Comparison of ENCODE assay signal across 8 mouse cellular contexts in genomic region chr8:70351035-70351999, GRCm38 (mm10). TPM values are rescaled to one million over a fixed set of nuclear protein-coding genes. Genes with fewer than 3 reads are reported as not detected.
DNase-seq lines count a peak whose midpoint lies in the region; ATAC-seq and TF ChIP-seq lines count a peak whose summit lies in the region.

No protein-coding gene starts in this region.

- peak overlapping the region; percentile 96 for H3K4me3 ChIP-seq in kidney, adult 2 months (ENCODE audit: insufficient read depth, low read depth, low read length)
- H3K4me3 ChIP-seq in E14TG2a.4 (replicated peaks; ENCODE audit: low read length): peak overlapping the region; percentile 91
- H3K4me3 ChIP-seq in embryonic facial prominence, embryonic 13.5 days: peak overlapping the region; percentile 99
- H3K4me3 ChIP-seq in intestine, postnatal 0 days (ENCODE audit: low read depth, low read length): peak overlapping the region; percentile 93
- H3K4me3 ChIP-seq in neural tube, embryonic 12.5 days: peak overlapping the region; percentile 98

- no peak for ATAC-seq in embryonic facial prominence, embryonic 13.5 days (ENCODE audit: insufficient number of reproducible peaks, insufficient read depth, low FRiP score, low TSS enrichment, low read depth)
- ATAC-seq in intestine, postnatal 0 days: no peak
- no peak for ATAC-seq in neural tube, embryonic 12.5 days (ENCODE audit: low FRiP score, low read depth)

- H3K27ac ChIP-seq in kidney, adult 2 months (ENCODE audit: insufficient read depth, low read depth, low read length): 0 out of 2 replicates have a peak overlapping the region, but pooled peaks have one; percentile 36
- peak overlapping the region; percentile 90 for H3K27ac ChIP-seq in embryonic facial prominence, embryonic 13.5 days
- H3K27ac ChIP-seq in intestine, postnatal 0 days (ENCODE audit: low read depth, low read length): no peak overlapping the region
- no peak overlapping the region for H3K27ac ChIP-seq in neural tube, embryonic 12.5 days

- H3K9me3 ChIP-seq in E14TG2a.4 (ENCODE audit: low read length): no peaks in the 10 kb centered on the region
- H3K9me3 ChIP-seq in embryonic facial prominence, embryonic 13.5 days: no peaks in the 10 kb centered on the region
- no peaks in the 10 kb centered on the region for H3K9me3 ChIP-seq in intestine, postnatal 0 days (ENCODE audit: control insufficient read depth)
- no peaks in the 10 kb centered on the region for H3K9me3 ChIP-seq in neural tube, embryonic 12.5 days

- H3K27me3 ChIP-seq in kidney, adult 2 months (replicated peaks; ENCODE audit: control insufficient read depth, insufficient read depth, low read length): no peaks in the 10 kb centered on the region
- no peaks in the 10 kb centered on the region for H3K27me3 ChIP-seq in E14TG2a.4 (ENCODE audit: insufficient read depth, low read length)
- no peaks in the 10 kb centered on the region for H3K27me3 ChIP-seq in embryonic facial prominence, embryonic 13.5 days
- H3K27me3 ChIP-seq in intestine, postnatal 0 days (replicated peaks; ENCODE audit: control insufficient read depth, insufficient read depth, low read length): no peaks in the 10 kb centered on the region
- H3K27me3 ChIP-seq in neural tube, embryonic 12.5 days (replicated peaks): no peaks in the 10 kb centered on the region

- WGBS in kidney, adult 2 months: 29% methylated on average over 15 of the region's 15 CpGs
- 41% methylated on average over 15 of the region's 15 CpGs for WGBS in embryonic facial prominence, embryonic 13.5 days
- WGBS in intestine, postnatal 0 days: 24% methylated on average over 15 of the region's 15 CpGs
- 63% methylated on average over 15 of the region's 15 CpGs for WGBS in neural tube, embryonic 12.5 days

- H3K4me1 ChIP-seq in kidney, adult 2 months (ENCODE audit: control insufficient read depth, insufficient read depth, low read length): peaks cover 49% of the 10 kb centered on the region
- H3K4me1 ChIP-seq in E14TG2a.4 (replicated peaks; ENCODE audit: low read depth, low read length): peaks cover 86% of the 10 kb centered on the region
- peaks cover 48% of the 10 kb centered on the region for H3K4me1 ChIP-seq in embryonic facial prominence, embryonic 13.5 days
- H3K4me1 ChIP-seq in intestine, postnatal 0 days (replicated peaks; ENCODE audit: control insufficient read depth, insufficient read depth, low read length): peaks cover 35% of the 10 kb centered on the region
- peaks cover 42% of the 10 kb centered on the region for H3K4me1 ChIP-seq in neural tube, embryonic 12.5 days

- H3K4me2 ChIP-seq in embryonic facial prominence, embryonic 13.5 days: peak overlapping the region; percentile 100
- peak overlapping the region; percentile 90 for H3K4me2 ChIP-seq in intestine, postnatal 0 days (replicated peaks; ENCODE audit: low read depth)
- H3K4me2 ChIP-seq in neural tube, embryonic 12.5 days (replicated peaks): peak overlapping the region; percentile 97

- TF ChIP-seq CTCF in kidney, adult 2 months (conservative IDR thresholded peaks at IDR 0.05; ENCODE audit: insufficient read depth, insufficient read length, low read depth, low read length): no peak
- no peak for TF ChIP-seq CTCF in E14TG2a.4 (conservative IDR thresholded peaks at IDR 0.05; ENCODE audit: low read length)
- no peak for TF ChIP-seq CTCF in intestine, postnatal 0 days (IDR thresholded peaks at IDR 0.05; ENCODE audit: low read depth)

- peak overlapping the region; percentile 99 for H3K9ac ChIP-seq in embryonic facial prominence, embryonic 13.5 days
- peak overlapping the region; percentile 94 for H3K9ac ChIP-seq in intestine, postnatal 0 days (ENCODE audit: low read depth, low read length)
- H3K9ac ChIP-seq in neural tube, embryonic 12.5 days: peak overlapping the region; percentile 97

- no peak for DNase-seq in kidney, adult 2 months
- no peak for DNase-seq in kidney, adult 8-10 months
- DNase-seq in layer of hippocampus, adult 8-10 months (ENCODE audit: low spot score in 2 of 2): no peak
- no peak for DNase-seq in yolk sac, embryonic 10.5 days (ENCODE audit: low spot score)

- no peak for TF ChIP-seq POLR2A in kidney, adult 2 months (IDR thresholded peaks at IDR 0.05; ENCODE audit: low read depth, low read length)

- no peaks in the 10 kb centered on the region for H3K36me3 ChIP-seq in kidney, adult 2 months (ENCODE audit: control insufficient read depth, insufficient read depth, low read length)
- peaks cover 58% of the 10 kb centered on the region for H3K36me3 ChIP-seq in E14TG2a.4 (ENCODE audit: insufficient read depth, low read length)
- H3K36me3 ChIP-seq in embryonic facial prominence, embryonic 13.5 days: peaks cover 30% of the 10 kb centered on the region
- peaks cover 14% of the 10 kb centered on the region for H3K36me3 ChIP-seq in intestine, postnatal 0 days (ENCODE audit: control insufficient read depth, insufficient read depth)
- H3K36me3 ChIP-seq in neural tube, embryonic 12.5 days: peaks cover 17% of the 10 kb centered on the region

RNA-seq across cellular contexts. Expression of gene Upf1, which starts 1.8 kb away (rescaled TPM):
- 25.8 and 27.4 TPM in 2 replicates for polyA plus RNA-seq in kidney, adult 2 months (2012; rRNA removed)
- polyA plus RNA-seq in embryonic facial prominence, embryonic 13.5 days (2015; fragmentation: Nextera tagmentation; extraction: Ambion mirVana): 20.3 and 22.1 TPM in 2 replicates
- polyA plus RNA-seq in intestine, postnatal 0 days (2015; fragmentation: Nextera tagmentation; extraction: Ambion mirVana): 9.7 and 10.1 TPM in 2 replicates
- 29.4 and 31.3 TPM in 2 replicates for polyA plus RNA-seq in neural tube, embryonic 12.5 days (2016; fragmentation: Nextera tagmentation; extraction: Ambion mirVana)
- total RNA-seq in layer of hippocampus, adult 8-10 months (2022): 10 to 100 TPM; 57.9 to 73.1 (median 65.4) TPM

RNA-seq across cellular contexts. Expression of gene Gdf1, which starts 21.7 kb away (rescaled TPM):
- 0.08 TPM in 1 of 2 replicates, not detected in the other for polyA plus RNA-seq in kidney, adult 2 months (2012; rRNA removed)
- 2.2 and 4.2 TPM in 2 replicates for polyA plus RNA-seq in embryonic facial prominence, embryonic 13.5 days (2015; fragmentation: Nextera tagmentation; extraction: Ambion mirVana)
- 0.38 TPM in 1 of 2 replicates, not detected in the other for polyA plus RNA-seq in intestine, postnatal 0 days (2015; fragmentation: Nextera tagmentation; extraction: Ambion mirVana)
- 2.3 and 3.9 TPM in 2 replicates for polyA plus RNA-seq in neural tube, embryonic 12.5 days (2016; fragmentation: Nextera tagmentation; extraction: Ambion mirVana)
- 10 to 100 TPM in 2 of 4 experiments, 1 to 10 TPM in 1, not detected in 1; 4.8 to 16.4 (median 11.3) TPM for total RNA-seq in layer of hippocampus, adult 8-10 months (2022)

RNA-seq across cellular contexts. Expression of gene Comp, which starts 22.0 kb away (rescaled TPM):
- 1.6 and 2.8 TPM in 2 replicates for polyA plus RNA-seq in kidney, adult 2 months (2012; rRNA removed)
- polyA plus RNA-seq in embryonic facial prominence, embryonic 13.5 days (2015; fragmentation: Nextera tagmentation; extraction: Ambion mirVana): 0.59 and 0.81 TPM in 2 replicates
- 0.25 and 0.41 TPM in 2 replicates for polyA plus RNA-seq in intestine, postnatal 0 days (2015; fragmentation: Nextera tagmentation; extraction: Ambion mirVana)
- polyA plus RNA-seq in neural tube, embryonic 12.5 days (2016; fragmentation: Nextera tagmentation; extraction: Ambion mirVana): 0.42 and 0.68 TPM in 2 replicates
- 1 to 10 TPM in 1 of 4 experiments, under 1 TPM in 3; 0.31 to 1.4 (median 0.73) TPM for total RNA-seq in layer of hippocampus, adult 8-10 months (2022)

RNA-seq across cellular contexts. Expression of gene Cers1, which starts 35.7 kb away (rescaled TPM):
- 0.58 and 0.66 TPM in 2 replicates for polyA plus RNA-seq in kidney, adult 2 months (2012; rRNA removed)
- polyA plus RNA-seq in embryonic facial prominence, embryonic 13.5 days (2015; fragmentation: Nextera tagmentation; extraction: Ambion mirVana): 9.3 and 9.4 TPM in 2 replicates
- polyA plus RNA-seq in intestine, postnatal 0 days (2015; fragmentation: Nextera tagmentation; extraction: Ambion mirVana): 1.3 and 1.7 TPM in 2 replicates
- 13.7 and 16.4 TPM in 2 replicates for polyA plus RNA-seq in neural tube, embryonic 12.5 days (2016; fragmentation: Nextera tagmentation; extraction: Ambion mirVana)
- total RNA-seq in layer of hippocampus, adult 8-10 months (2022): 100 to 1,000 TPM in 3 of 4 experiments, 10 to 100 TPM in 1; 99.3 to 118 (median 106) TPM

RNA-seq across cellular contexts. Expression of gene Cope, which starts 49.0 kb away (rescaled TPM):
- 277 and 300 TPM in 2 replicates for polyA plus RNA-seq in kidney, adult 2 months (2012; rRNA removed)
- 315 and 327 TPM in 2 replicates for polyA plus RNA-seq in embryonic facial prominence, embryonic 13.5 days (2015; fragmentation: Nextera tagmentation; extraction: Ambion mirVana)
- 338 and 383 TPM in 2 replicates for polyA plus RNA-seq in intestine, postnatal 0 days (2015; fragmentation: Nextera tagmentation; extraction: Ambion mirVana)
- polyA plus RNA-seq in neural tube, embryonic 12.5 days (2016; fragmentation: Nextera tagmentation; extraction: Ambion mirVana): 266 and 267 TPM in 2 replicates
- total RNA-seq in layer of hippocampus, adult 8-10 months (2022): 100 to 1,000 TPM; 127 to 152 (median 135) TPM

Comparison
In these comparisons a context has a peak if more than half of its experiments do, and no peak if none do; other contexts are left out.
1. H3K27ac ChIP-seq: peak in kidney, adult 2 months (single experiment) and embryonic facial prominence, embryonic 13.5 days (single experiment); none in intestine, postnatal 0 days (single experiment) and neural tube, embryonic 12.5 days (single experiment).
2. Peak in every context shown above with its lines, with median percentiles within 50 percentile points of each other: H3K4me3 ChIP-seq, H3K4me2 ChIP-seq and H3K9ac ChIP-seq.